Mouse (Mus musculus): ENCODE measurements around the gene Rhod.
"Not testable (repeated sequence)": the region's sequence is repeated elsewhere in the genome, so short reads cannot be mapped to it uniquely, and the experiment has no call there.

GRCm38 (mm10) chr19:4382303-4382702 lies 56.9 kb downstream of the Rhod start:
- not testable (repeated sequence) for TF ChIP-seq POLR2A (IDR thresholded peaks at IDR 0.05; ENCODE audit: low read depth, low read length); CTCF (IDR thresholded peaks at IDR 0.05; ENCODE audit: extremely low read depth, insufficient read depth, insufficient read length, insufficient replicate concordance)

Data from spleen, adult 2 months (tissue).